Mouse (Mus musculus) olfactory bulb, adult 2 months (tissue): ENCODE results near the gene Enox1.

ENCODE experiments used
- CTCF ChIP-seq: fragments of 200-500 bp; IDR thresholded peaks from 2 replicates; pipeline ENCODE4 v1.5.1; 2012; ENCODE audit warnings: low read depth, mild to moderate bottlenecking, low read length, moderate library complexity; ENCODE audit not compliant: insufficient read depth
- POLR2A ChIP-seq: fragments of 200-500 bp; IDR thresholded peaks from 2 replicates; pipeline ENCODE4 v1.6.1; 2012; ENCODE audit warnings: mild to moderate bottlenecking, low read depth, low read length, moderate library complexity; ENCODE audit not compliant: insufficient read depth

DNA sequence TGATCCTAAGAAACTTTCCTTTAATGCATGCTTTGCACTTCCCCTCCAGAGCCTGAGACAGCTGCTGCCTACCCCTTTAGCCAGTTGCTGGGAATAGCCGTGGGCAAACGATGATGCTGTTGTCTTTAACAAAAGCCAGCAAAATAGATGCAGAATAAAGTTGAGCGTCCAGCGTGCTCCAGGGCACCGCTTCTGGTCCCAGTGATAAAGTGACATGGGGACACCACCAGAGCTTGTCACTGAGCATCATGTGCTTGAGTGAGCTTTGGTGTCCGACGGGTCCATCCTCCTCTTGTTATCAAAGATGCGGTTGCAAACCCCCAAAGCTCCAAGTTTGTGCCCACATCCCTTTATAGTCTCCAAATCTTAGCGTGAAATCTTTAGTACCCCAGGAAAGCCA is 18.4 kb downstream of the Enox1 start:
- TF ChIP-seq CTCF (no peak), POLR2A (no peak)
